Mouse (Mus musculus) lung, adult 2 months (tissue): ENCODE results near the gene C2cd3. TPM values are rescaled to one million over a fixed set of nuclear protein-coding genes. Genes with fewer than 3 reads are reported as not detected.

Experiments used
- DNase-seq: peaks from one replicate; pipeline ENCODE4 v3.0.0; 2022
- H3K4me1 ChIP-seq: fragments of 200-500 bp; 2 replicates; pipeline ENCODE4 v1.6.1; 2011; ENCODE audit warnings: low read length; ENCODE audit not compliant: control insufficient read depth, insufficient read depth
- H3K4me3 ChIP-seq: fragments of 200-500 bp; replicated peaks from 2 replicates; pipeline ENCODE3; 2011; ENCODE audit warnings: low read depth, mild to moderate bottlenecking, control low read depth, low read length; ENCODE audit errors: extremely low read depth
- CTCF ChIP-seq: fragments of 200-500 bp; IDR thresholded peaks from 2 replicates; pipeline ENCODE4 v1.5.1; 2011; ENCODE audit warnings: mild to moderate bottlenecking, low read length, control low read depth; ENCODE audit not compliant: insufficient read depth
- POLR2A ChIP-seq: fragments of 200-500 bp; IDR thresholded peaks from 2 replicates; pipeline ENCODE4 v1.6.1; 2011; ENCODE audit warnings: low read depth, mild to moderate bottlenecking, control low read depth, low read length, borderline replicate concordance; ENCODE audit errors: extremely low read depth
- WGBS: fragments of 180-500 bp; shearing (Covaris S2); methylation state at CpG from one replicate; pipeline ENCODE4 v1.1.7; 2018; 5-methylcytosine and 5-hydroxymethylcytosine counted together
- polyA plus RNA-seq: library from polyadenylated mRNA; depleted of rRNA; stranded (reverse); fragments of >200 nt; gene quantifications from 2 replicates; pipeline ENCODE4 v1.2.3, GENCODE M21; 2012

C2cd3 gene
- polyA plus RNA-seq, 1 experiment: 16.6 TPM

DNA sequence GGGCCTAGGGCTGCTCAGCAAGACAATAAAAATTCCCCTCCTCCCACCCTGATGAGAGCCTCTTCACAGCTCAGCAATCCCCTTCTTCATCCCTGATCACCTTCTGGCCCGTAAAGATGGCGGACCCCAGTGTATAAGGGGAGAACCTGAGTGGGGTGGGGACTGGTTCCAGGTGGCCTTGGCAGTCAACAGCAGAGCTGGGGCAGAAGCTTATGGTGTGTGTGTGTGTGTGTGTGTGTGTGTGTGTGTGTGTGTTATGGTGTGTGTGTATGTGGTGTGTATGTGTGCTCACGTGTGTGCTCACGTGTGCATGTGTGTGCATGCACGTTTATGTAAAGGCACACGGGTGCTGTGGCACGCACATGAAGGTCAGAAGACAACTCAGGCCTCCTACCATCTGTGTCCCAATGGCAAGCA is 122.4 kb downstream of the C2cd3 start:
- Histone ChIP-seq H3K4me1 (peaks cover 19% of the 10 kb centered on the region), H3K4me3 (peak overlapping the region; percentile 95)
- no peak for DNase-seq
- TF ChIP-seq POLR2A (peak; percentile 65; the same call in 1 of the 2 replicates), CTCF (no peak)
- 41% methylated on average over 7 of the region's 7 CpGs for WGBS

DNA sequence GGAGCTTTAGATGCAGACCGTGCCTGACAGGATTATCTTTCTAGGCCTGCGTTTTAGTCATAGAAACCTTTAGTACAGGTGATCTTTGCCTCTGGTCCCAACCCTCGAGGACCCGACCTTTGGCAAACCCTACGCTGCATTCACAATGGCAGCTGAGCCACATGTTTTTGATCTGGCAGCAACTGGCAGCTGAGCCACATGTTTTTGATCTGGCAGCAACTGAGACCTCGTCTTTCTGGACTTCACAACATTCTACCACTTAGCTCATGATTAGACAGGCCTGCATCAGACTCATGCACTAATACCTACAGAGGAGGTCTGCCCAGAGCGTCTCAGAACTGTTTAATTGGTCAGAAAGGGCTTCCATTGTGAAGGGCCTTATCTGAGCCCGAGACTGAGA is 123.0 kb downstream of the C2cd3 start:
- DNase-seq: no peak
- 20% methylated on average over 8 of the region's 8 CpGs for WGBS
- Histone ChIP-seq H3K4me3 (peak overlapping the region; percentile 62), H3K4me1 (peaks cover 19% of the 10 kb centered on the region)
- TF ChIP-seq POLR2A (no peak), CTCF (no peak)

DNA sequence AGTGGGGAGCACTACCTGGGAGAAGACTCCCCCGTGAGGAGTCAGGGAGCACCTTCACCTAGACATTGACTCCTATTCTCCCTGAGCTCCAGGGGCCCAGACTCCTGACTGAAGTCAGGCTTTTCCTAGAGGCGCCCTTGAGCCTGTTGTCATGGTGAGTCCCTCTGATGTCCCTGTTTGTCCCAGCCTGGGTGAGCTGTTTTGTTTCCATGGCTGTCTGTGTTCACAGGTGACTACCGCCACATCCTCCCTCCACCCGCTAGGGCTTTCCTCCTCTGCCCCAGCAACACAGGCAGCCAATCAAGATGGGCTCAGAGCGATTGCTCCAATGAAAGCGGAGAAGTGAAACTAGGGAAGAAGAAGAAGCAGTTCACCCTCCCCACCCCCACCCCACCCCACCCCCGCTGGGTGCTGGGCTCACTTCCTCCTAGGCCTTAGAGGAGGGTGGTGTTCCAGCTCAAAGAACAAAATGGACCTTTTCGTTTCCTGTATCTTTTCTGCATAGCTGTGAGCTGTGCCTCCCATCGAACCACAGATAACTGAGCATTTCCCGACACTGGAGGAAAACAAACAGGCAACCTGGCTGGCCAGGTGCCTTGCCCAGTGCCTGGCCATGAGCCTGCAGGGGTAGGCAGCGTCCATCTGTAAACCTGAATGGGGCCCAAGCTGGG is 123.7 kb downstream of the C2cd3 start:
- 17% methylated on average over 11 of the region's 11 CpGs for WGBS
- Histone ChIP-seq H3K4me1 (peaks cover 19% of the 10 kb centered on the region), H3K4me3 (peak overlapping the region; percentile 67)
- DNase-seq: peak; percentile 82
- TF ChIP-seq CTCF (no peak), POLR2A (peak; percentile 45; the same call in 1 of the 2 replicates)

DNA sequence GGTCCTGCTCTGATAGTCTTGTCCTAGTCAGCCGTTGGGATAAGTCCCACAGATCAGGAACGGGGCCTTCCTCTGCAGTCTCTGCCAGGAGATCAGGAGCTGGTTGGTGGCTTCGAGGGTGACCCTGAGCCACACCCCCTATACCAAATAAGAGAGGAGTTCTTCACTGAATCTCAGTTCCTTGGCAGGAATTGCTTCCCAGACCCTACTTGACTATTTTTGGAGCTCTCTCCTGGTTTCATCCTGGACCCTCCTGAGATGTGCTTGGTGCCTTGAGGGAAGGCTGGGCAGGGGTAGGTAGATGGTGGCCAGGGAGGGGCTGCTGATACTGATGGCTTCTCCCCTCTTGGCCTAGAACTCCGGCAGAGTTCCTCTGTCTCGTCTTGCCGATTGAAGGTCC is 124.3 kb downstream of the C2cd3 start:
- Histone ChIP-seq H3K4me3 (peak overlapping the region; percentile 67), H3K4me1 (peaks cover 19% of the 10 kb centered on the region)
- WGBS: 51% methylated on average over 6 of the region's 6 CpGs
- DNase-seq: no peak
- no peak for TF ChIP-seq CTCF
- TF ChIP-seq POLR2A: no peak

DNA sequence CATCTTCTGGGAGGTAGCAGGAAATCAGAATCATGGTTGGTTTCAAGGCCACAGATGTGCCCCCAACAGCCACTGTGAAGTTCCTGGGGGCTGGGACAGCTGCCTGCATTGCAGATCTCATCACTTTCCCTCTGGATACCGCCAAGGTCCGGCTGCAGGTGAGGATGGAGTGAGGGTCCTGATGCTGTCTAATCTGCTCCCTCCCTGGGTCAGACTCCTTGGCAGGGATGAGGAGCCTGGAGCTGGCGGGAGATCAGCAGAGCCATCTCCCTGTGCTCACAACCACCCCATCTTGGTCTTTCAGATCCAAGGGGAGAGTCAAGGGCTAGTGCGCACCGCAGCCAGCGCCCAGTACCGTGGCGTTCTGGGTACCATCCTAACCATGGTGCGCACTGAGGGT is 124.8 kb downstream of the C2cd3 start:
- no peak for TF ChIP-seq POLR2A
- no peak for TF ChIP-seq CTCF
- no peak overlapping the region for H3K4me3 ChIP-seq
- WGBS: 97% methylated on average over 9 of the region's 9 CpGs
- DNase-seq: no peak
- H3K4me1 ChIP-seq: peaks cover 19% of the 10 kb centered on the region

DNA sequence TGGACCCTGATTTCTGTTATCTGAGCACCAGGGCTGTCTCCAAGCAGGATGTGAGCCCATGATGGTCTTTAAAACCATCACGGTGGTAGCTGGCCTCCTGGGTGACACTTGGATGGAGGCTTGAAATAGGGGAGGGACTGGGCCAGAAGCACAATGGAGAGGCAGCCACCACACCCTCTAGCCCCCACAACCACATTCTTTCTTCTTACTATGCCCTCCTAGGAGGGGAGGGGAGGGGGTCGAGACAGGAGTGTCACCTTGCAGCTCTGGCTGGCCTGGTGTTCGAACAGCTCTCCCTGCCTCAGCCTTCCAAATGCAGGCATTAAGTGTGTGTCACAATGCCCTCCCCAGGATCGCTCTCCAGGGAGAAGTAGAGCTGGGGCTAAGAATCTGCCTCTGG is 125.4 kb downstream of the C2cd3 start:
- Histone ChIP-seq H3K4me3 (no peak overlapping the region), H3K4me1 (peaks cover 17% of the 10 kb centered on the region)
- no peak for DNase-seq
- WGBS: 66% methylated on average over 4 of the region's 4 CpGs
- TF ChIP-seq POLR2A: no peak
- TF ChIP-seq CTCF: no peak

DNA sequence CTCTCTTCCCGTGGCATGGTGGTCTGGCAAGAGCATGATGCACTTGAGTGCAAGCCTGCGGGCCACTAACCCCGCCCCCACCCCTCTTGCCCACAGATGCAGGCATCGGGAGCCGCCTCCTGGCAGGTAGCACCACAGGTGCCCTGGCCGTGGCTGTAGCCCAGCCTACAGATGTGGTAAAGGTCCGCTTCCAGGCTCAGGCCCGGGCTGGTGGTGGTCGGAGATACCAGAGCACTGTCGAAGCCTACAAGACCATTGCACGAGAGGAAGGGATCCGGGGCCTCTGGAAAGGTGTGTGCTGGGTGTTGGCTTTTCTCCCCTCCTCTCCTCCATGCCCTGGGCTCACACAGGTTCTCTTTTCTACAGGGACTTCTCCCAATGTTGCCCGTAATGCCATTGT is 125.9 kb downstream of the C2cd3 start:
- peaks cover 21% of the 10 kb centered on the region for H3K4me1 ChIP-seq
- 84% methylated on average over 13 of the region's 13 CpGs for WGBS
- TF ChIP-seq CTCF: no peak
- TF ChIP-seq POLR2A: no peak
- DNase-seq: no peak
- no peak overlapping the region for H3K4me3 ChIP-seq

DNA sequence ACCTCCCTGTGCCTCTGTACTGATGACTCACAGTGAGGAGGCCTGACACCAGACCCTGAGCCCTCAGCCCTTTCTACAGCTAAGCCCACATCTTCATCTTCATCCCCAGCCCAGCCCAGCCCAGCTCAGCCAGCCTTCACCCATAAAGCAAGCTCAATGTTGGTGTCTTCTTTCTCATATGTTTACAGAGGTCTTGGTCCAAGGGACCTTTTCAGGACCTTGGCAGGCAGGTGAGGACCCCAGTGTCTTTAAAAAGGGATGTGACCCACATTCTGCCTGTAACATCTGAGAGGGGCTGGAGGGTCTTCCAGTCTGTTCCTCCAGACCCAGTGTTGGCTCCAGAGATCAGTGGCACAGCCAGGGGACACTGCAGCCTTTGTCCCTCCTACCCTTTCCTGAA is 127.4 kb downstream of the C2cd3 start:
- TF ChIP-seq CTCF (no peak), POLR2A (no peak)
- peaks cover 27% of the 10 kb centered on the region for H3K4me1 ChIP-seq
- no peak overlapping the region for H3K4me3 ChIP-seq

DNA sequence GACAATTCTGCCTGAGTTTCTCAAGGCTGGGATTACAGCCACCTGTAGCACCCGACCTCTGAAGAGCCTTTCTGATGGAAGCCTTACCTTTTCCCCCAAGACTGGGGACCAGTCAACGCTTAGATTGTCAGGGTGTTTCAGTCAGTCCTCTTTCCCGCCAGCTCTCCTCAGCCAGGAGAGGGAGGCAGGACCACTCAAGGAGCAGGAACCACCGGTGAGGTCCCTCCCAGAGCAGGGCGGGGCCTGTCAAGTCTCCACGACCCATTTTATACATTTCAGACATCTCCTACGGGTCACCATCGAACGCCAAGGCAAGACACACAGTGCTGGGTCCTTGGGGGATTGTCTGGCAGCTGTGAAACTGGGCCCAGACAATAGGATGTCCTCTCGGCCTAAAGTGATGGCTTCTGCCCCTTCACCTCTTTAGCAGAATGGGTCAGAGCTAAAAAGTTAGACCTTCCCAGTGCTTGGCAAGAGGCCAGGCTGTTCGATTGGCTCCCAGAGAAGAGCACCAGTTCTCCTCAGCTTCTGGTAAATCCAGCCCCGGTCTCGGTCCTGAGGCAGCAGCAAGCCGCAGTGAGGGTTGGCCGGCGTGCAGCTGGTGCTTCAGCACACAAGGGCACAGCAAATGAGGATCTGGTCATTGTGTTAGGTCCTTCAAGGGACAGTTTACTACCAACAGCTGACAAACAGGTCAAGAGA is 128.4 kb downstream of the C2cd3 start:
- TF ChIP-seq POLR2A (peak; percentile 34; the same call in 1 of the 2 replicates), CTCF (no peak)
- no peak overlapping the region for H3K4me3 ChIP-seq
- H3K4me1 ChIP-seq: peaks cover 23% of the 10 kb centered on the region
- no peak for DNase-seq
- WGBS: 46% methylated on average over 16 of the region's 16 CpGs

More for the DNA sequence above, 127.4 kb downstream of the C2cd3 start:
- no peak for DNase-seq
